Mouse (Mus musculus) liver, embryonic 14.5 days (tissue): ENCODE data around the gene Ttn. TPM values are rescaled to one million over a fixed set of nuclear protein-coding genes. Genes with fewer than 3 reads are reported as not detected.
A peak's percentile ranks its signal among the peaks of the same experiment; 100 is the strongest.

Experiments
- ATAC-seq: fragments of 200-750 bp; cut with Nextera tagmentation; 2 replicates; pipeline ENCODE4 v1.8.0; 2017; ENCODE audit warnings: moderate number of reproducible peaks, mild to moderate bottlenecking, moderate library complexity; ENCODE audit not compliant: insufficient read depth
- DNase-seq, 3 experiments: peaks; one replicate each; pipeline ENCODE4 v3.0.0-alpha.2; 2012 to 2013; ENCODE audit warnings: low read depth in 3 of 3, low spot score in 3 of 3
- H3K27ac ChIP-seq: fragments of 300-500 bp; sonication (generic); 2 replicates; pipeline ENCODE4 v1.5.1; 2014; ENCODE audit warnings: moderate library complexity, mild to moderate bottlenecking, control low read depth, inconsistent platforms
- H3K27me3 ChIP-seq: fragments of 300-500 bp; sonication (generic); 2 replicates; pipeline ENCODE4 v1.6.1; 2014; ENCODE audit warnings: mild to moderate bottlenecking, low read length, moderate library complexity; ENCODE audit not compliant: control insufficient read depth, insufficient read depth
- H3K36me3 ChIP-seq: fragments of 300-500 bp; sonication (generic); replicated peaks from 2 replicates; pipeline ENCODE4 v1.6.1; 2014; ENCODE audit warnings: low read depth; ENCODE audit not compliant: control insufficient read depth, insufficient read depth
- H3K4me1 ChIP-seq, 2 experiments: fragments of 200-500 bp in 1 of 2; fragments of 300-500 bp in 1 of 2; sonication (generic) in 1 of 2; replicated peaks; 2 replicates each; pipeline ENCODE4 v1.6.1; 2012 to 2014; ENCODE audit warnings: antibody characterized with exemption in 1 of 2, inconsistent platforms in 1 of 2, low read length in 1 of 2; ENCODE audit not compliant: control insufficient read depth in 2 of 2, insufficient read depth in 2 of 2
- H3K4me2 ChIP-seq: fragments of 300-500 bp; sonication (generic); 2 replicates; pipeline ENCODE4 v1.6.1; 2014; ENCODE audit warnings: low read depth, mild to moderate bottlenecking, control low read depth, moderate library complexity
- H3K4me3 ChIP-seq, 2 experiments: fragments of 200-500 bp in 1 of 2; fragments of 300-500 bp in 1 of 2; sonication (generic) in 1 of 2; 2 replicates each; pipeline ENCODE4 v1.5.1; 2012 to 2014; ENCODE audit warnings: low read depth in 2 of 2, low read length in 2 of 2, mild to moderate bottlenecking in 2 of 2, control low read depth in 1 of 2, inconsistent platforms in 1 of 2, moderate library complexity in 1 of 2; ENCODE audit not compliant: insufficient read depth in 1 of 2
- H3K9ac ChIP-seq: fragments of 300-500 bp; sonication (generic); replicated peaks from 2 replicates; pipeline ENCODE4 v1.6.1; 2014; ENCODE audit warnings: mild to moderate bottlenecking, control low read depth, moderate library complexity
- H3K9me3 ChIP-seq: fragments of 300-500 bp; sonication (generic); 2 replicates; pipeline ENCODE4 v1.6.1; 2016; ENCODE audit warnings: low read length, mixed read lengths; ENCODE audit not compliant: control insufficient read depth
- CTCF ChIP-seq: IDR thresholded peaks from 2 replicates; pipeline ENCODE4 v1.5.1; 2016; ENCODE audit warnings: antibody characterized with exemption, low read depth, control low read depth
- EP300 ChIP-seq: IDR thresholded peaks from 2 replicates; pipeline ENCODE4 v1.6.1; 2016; ENCODE audit warnings: antibody characterized with exemption, low read depth
- WGBS: fragments of 180-500 bp; shearing (Covaris S2); extraction: QIAGEN DNeasy Blood & Tissue Kit; methylation state at CpG from one replicate; pipeline ENCODE4 v1.1.7; 2014; ENCODE audit not compliant: insufficient replicate concordance; 5-methylcytosine and 5-hydroxymethylcytosine counted together
- polyA plus RNA-seq, 2 experiments: library from polyadenylated mRNA; depleted of rRNA in 1 of 2; stranded (reverse) in 1 of 2; unstranded in 1 of 2; fragments of >200 nt; fragmentation: Nextera tagmentation in 1 of 2; extraction: Ambion mirVana in 1 of 2; gene quantifications; 2 replicates each; pipeline versions ENCODE4 v1.2.1 to v1.2.3; 2012 to 2014

The Ttn gene
- polyA plus RNA-seq, 2 experiments: under 0.01 to 0.13 TPM

DNA sequence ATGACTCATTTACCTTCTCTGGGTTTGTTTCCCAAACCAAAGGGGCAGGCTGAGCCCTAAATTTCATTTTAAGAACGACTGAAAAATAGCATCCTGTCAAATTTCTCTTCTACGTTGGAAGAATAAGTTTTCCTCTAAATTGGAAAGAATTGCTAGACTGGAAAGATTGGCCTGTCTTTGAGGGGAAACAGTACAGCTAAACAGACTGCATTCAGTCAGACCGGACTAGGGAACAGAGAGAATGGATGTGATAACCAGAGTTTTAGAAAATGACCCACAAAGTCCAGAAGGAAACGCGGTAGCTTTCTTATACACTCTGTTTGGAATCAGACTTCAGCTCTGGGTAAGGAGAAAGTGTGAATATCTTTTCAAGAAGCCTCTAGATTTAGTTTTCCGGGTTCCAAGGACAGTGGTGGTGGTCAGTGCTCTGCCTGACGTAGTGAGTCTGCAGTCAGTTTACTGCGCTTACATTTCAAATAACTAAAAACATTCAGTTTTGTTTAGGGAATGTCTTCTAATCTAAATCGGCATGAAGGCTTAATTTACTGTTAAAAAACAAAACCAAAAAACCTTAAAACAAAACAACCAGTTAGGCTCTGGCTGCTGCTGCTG, 310.1 kb downstream of the Ttn start:
- H3K9ac ChIP-seq: peak overlapping the region; percentile 70
- WGBS: 17% methylated on average over 9 of the region's 9 CpGs
- no peak for ATAC-seq
- peak overlapping the region; percentile 29; the same call in 1 of the 2 replicates for H3K27ac ChIP-seq
- no peak for DNase-seq
- no peaks in the 10 kb centered on the region for H3K27me3 ChIP-seq
- no peaks in the 10 kb centered on the region for H3K36me3 ChIP-seq
- peak overlapping the region; percentile 56 to 58 for H3K4me3 ChIP-seq
- peaks cover 10 to 17% of the 10 kb centered on the region in 2 experiments for H3K4me1 ChIP-seq
- TF ChIP-seq EP300 (no peak), CTCF (no peak)
- no peaks in the 10 kb centered on the region for H3K9me3 ChIP-seq
- H3K4me2 ChIP-seq: peak overlapping the region; percentile 88

DNA sequence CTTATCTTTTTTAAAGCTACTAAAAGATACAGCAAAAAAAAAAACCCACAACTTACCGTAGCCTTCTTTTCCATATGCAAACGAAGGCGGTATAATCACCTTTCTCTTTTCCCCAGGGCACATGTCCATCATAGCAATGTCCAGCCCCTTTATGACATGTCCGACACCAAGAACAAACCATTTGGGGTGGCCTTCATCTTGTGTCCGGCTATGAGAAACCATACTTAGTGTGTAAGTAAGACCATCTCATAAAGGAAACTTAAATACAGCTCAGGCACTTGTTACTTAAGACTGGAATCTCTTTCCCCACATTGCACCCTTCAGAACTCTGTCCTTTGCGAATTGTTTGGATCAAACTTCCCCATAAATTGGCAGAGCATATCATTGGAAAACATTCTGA, 310.7 kb downstream of the Ttn start:
- Histone ChIP-seq H3K9ac (peak overlapping the region; percentile 70; the same call in 1 of the 2 replicates), H3K4me3 (peak overlapping the region in 1 of 2 experiments; percentile 56; a peak in 2 of 4 replicates), H3K36me3 (no peaks in the 10 kb centered on the region), H3K27ac (no peak overlapping the region), H3K4me1 (peaks cover 10 to 14% of the 10 kb centered on the region in 2 experiments), H3K4me2 (peak overlapping the region; percentile 88), H3K27me3 (no peaks in the 10 kb centered on the region), H3K9me3 (no peaks in the 10 kb centered on the region)
- ATAC-seq: no peak
- TF ChIP-seq CTCF (no peak), EP300 (no peak)
- no peak for DNase-seq
- WGBS: 70% methylated on average over 6 of the region's 6 CpGs

DNA sequence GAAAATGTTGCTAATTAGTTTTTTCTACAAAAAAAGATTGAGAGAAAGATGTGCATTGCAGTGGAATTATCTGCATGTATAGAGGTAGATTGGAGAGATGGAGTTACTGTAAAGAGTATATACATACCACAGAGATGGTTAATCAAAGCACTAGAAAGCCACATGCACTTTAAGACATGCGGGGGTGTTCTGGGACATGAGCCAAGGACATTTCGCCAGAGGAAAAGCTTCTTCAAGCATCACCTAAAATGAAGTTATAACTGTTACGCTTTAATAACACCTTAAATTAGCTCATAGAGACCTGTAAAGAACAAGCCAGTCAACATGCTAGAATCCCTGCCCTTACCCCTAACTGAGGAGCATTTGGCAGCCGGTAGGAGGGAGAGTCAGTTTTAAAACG, 315.1 kb downstream of the Ttn start:
- no peak overlapping the region for H3K27ac ChIP-seq
- no peak overlapping the region for H3K4me2 ChIP-seq
- TF ChIP-seq EP300: no peak
- no peak for TF ChIP-seq CTCF
- peaks cover 4 to 5% of the 10 kb centered on the region in 2 experiments; a peak in 3 of 4 replicates for H3K4me1 ChIP-seq
- ATAC-seq (no peak), DNase-seq (no peak)
- no peaks in the 10 kb centered on the region for H3K9me3 ChIP-seq
- H3K4me3 ChIP-seq: no peak overlapping the region
- 76% methylated on average over 5 of the region's 5 CpGs for whole genome bisulfite sequencing
- no peaks in the 10 kb centered on the region for H3K36me3 ChIP-seq
- H3K9ac ChIP-seq: no peak overlapping the region
- no peaks in the 10 kb centered on the region for H3K27me3 ChIP-seq

DNA sequence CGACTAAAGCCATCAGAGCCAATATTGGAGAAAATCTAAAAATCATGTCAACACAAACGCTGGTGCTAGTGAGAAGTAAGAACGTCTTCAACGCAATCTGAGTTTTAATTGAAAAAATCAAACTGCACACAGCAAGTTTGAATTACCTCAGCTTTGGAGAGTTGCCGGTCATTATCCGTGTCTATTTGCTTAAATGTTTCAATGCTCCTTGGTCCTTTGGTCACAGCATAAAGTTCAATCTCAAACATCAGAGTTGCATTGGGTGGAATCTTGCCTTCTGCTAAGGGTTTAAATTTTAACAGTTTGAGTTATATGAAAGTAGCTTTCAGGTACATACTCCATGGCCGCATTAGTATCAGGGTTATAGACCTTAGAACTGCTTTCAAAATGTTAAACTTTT, 316.8 kb downstream of the Ttn start:
- Histone ChIP-seq H3K4me1 (no peaks in the 10 kb centered on the region), H3K27ac (no peak overlapping the region), H3K27me3 (no peaks in the 10 kb centered on the region), H3K4me2 (no peak overlapping the region), H3K9ac (no peak overlapping the region), H3K4me3 (no peak overlapping the region), H3K36me3 (no peaks in the 10 kb centered on the region), H3K9me3 (no peaks in the 10 kb centered on the region)
- no peak for ATAC-seq
- TF ChIP-seq EP300 (no peak), CTCF (no peak)
- WGBS: 80% methylated on average over 7 of the region's 7 CpGs
- DNase-seq: no peak

DNA sequence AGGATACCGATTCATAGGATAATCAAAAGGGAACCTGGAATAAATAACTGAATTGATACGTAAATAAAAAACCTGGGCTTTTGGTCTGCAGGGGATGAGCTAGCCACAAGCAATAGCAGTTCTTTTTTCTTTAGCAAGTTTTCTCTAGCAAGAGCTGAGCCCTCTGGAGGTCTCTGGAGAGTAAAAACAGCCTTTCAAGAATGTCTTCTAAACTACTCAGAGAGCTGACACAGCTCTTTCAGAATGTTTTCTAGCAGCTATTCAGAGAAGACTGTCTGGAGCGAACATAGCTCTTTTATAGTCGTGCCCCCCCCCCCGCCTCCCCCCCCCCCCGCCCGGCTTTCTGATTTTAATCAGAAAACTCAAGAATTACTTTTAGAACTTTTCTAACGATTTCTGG, 322.9 kb downstream of the Ttn start:
- Histone ChIP-seq H3K36me3 (no peaks in the 10 kb centered on the region), H3K4me3 (no peak overlapping the region), H3K27ac (no peak overlapping the region), H3K9me3 (no peaks in the 10 kb centered on the region), H3K27me3 (no peaks in the 10 kb centered on the region), H3K4me1 (no peaks in the 10 kb centered on the region), H3K9ac (no peak overlapping the region), H3K4me2 (no peak overlapping the region)
- TF ChIP-seq EP300 (no peak), CTCF (no peak)
- 43% methylated on average over 8 of the region's 8 CpGs for WGBS
- DNase-seq (no peak), ATAC-seq (no peak)
